Mouse (Mus musculus): ENCODE results near the gene Rbp4. TPM values are rescaled to one million over a fixed set of nuclear protein-coding genes. Genes with fewer than 3 reads are reported as not detected.

Rbp4 gene
- 1 to 10 TPM; 1.1 to 5.7 (median 2.5) TPM for total RNA-seq (2022)

GRCm38 (mm10) chr19:38125219-38125610 lies at the start of gene Rbp4:
TSS of gene Rbp4 (minus strand) at chr19:38125281.
- no peak for DNase-seq (ENCODE audit: low spot score in 2 of 2)

GRCm38 (mm10) chr19:38164633-38165032 lies 39.6 kb upstream of the Rbp4 start:
- no peak for DNase-seq (ENCODE audit: low spot score in 2 of 2)

- DNase-seq (ENCODE audit: low spot score in 2 of 2) = no peak
Observed at GRCm38 (mm10) chr19:38161648-38162354, 36.7 kb upstream of the Rbp4 start.

GRCm38 (mm10) chr19:38156243-38156642 lies 31.2 kb upstream of the Rbp4 start:
- no peak for DNase-seq (ENCODE audit: low spot score in 2 of 2)

- DNase-seq (ENCODE audit: low spot score in 2 of 2) = no peak
Observed at GRCm38 (mm10) chr19:38143540-38144271, 18.6 kb upstream of the Rbp4 start.

- DNase-seq (ENCODE audit: low spot score in 2 of 2) = no peak
Observed at GRCm38 (mm10) chr19:38134806-38135205, 9.7 kb upstream of the Rbp4 start.

- no peak for DNase-seq (ENCODE audit: low spot score in 2 of 2)
Observed at GRCm38 (mm10) chr19:38133986-38134385, 8.9 kb upstream of the Rbp4 start.

- no peak for DNase-seq (ENCODE audit: low spot score in 2 of 2)
Observed at GRCm38 (mm10) chr19:38132481-38132880, 7.4 kb upstream of the Rbp4 start, which contains the start of gene Pde6c. TSS of gene Pde6c (plus strand) at chr19:38132781.

GRCm38 (mm10) chr19:38126656-38127055 lies 1.6 kb upstream of the Rbp4 start:
- DNase-seq (ENCODE audit: low spot score in 2 of 2) = no peak

GRCm38 (mm10) chr19:38124401-38125218 lies 471 bp downstream of the Rbp4 start:
- peak; percentile 7 to 12 for DNase-seq (ENCODE audit: low spot score in 2 of 2)

- DNase-seq (ENCODE audit: low spot score in 2 of 2) = no peak
Observed at GRCm38 (mm10) chr19:38123921-38124320, 1.2 kb downstream of the Rbp4 start.

GRCm38 (mm10) chr19:38120123-38120760 lies 4.8 kb downstream of the Rbp4 start:
- DNase-seq (ENCODE audit: low spot score in 2 of 2) = no peak

- DNase-seq (ENCODE audit: low spot score in 2 of 2) = no peak
Observed at GRCm38 (mm10) chr19:38114834-38115491, 10.1 kb downstream of the Rbp4 start.

GRCm38 (mm10) chr19:38112575-38112974 lies 12.5 kb downstream of the Rbp4 start:
- no peak for DNase-seq (ENCODE audit: low spot score in 2 of 2)

GRCm38 (mm10) chr19:38111056-38111455 lies 14.0 kb downstream of the Rbp4 start:
- no peak for DNase-seq (ENCODE audit: low spot score in 2 of 2)

- no peak for DNase-seq (ENCODE audit: low spot score in 2 of 2)
Observed at GRCm38 (mm10) chr19:38109506-38110242, 15.4 kb downstream of the Rbp4 start.

GRCm38 (mm10) chr19:38107871-38108270 lies 17.2 kb downstream of the Rbp4 start:
- DNase-seq (ENCODE audit: low spot score in 2 of 2) = no peak

GRCm38 (mm10) chr19:38096858-38097758 lies 28.0 kb downstream of the Rbp4 start, which contains the start of gene Ffar4:
TSS of gene Ffar4 (plus strand) at chr19:38097071.
- no peak for DNase-seq (ENCODE audit: low spot score in 2 of 2)

GRCm38 (mm10) chr19:38096231-38096630 lies 28.9 kb downstream of the Rbp4 start:
- no peak for DNase-seq (ENCODE audit: low spot score in 2 of 2)
